Mouse (Mus musculus) stomach, postnatal 0 days (tissue): ENCODE measurements around the gene Plxnd1. TPM values are rescaled to one million over a fixed set of nuclear protein-coding genes. Genes with fewer than 3 reads are reported as not detected.
A peak's percentile ranks its signal among the peaks of the same experiment; 100 is the strongest.

Source experiments
- ATAC-seq: fragments of 200-750 bp; cut with Nextera tagmentation; 2 replicates; pipeline ENCODE4 v1.8.0; 2017; ENCODE audit not compliant: low FRiP score, low TSS enrichment
- DNase-seq: peaks from one replicate; pipeline ENCODE4 v3.0.0-alpha.2; 2016; ENCODE audit warnings: low spot score
- H3K27ac ChIP-seq: fragments of 300-500 bp; sonication (generic); replicated peaks from 2 replicates; pipeline ENCODE4 v1.5.1; 2014; ENCODE audit warnings: mild to moderate bottlenecking, control low read depth
- H3K27me3 ChIP-seq: fragments of 300-500 bp; sonication (generic); 2 replicates; pipeline ENCODE4 v1.6.1; 2014; ENCODE audit warnings: low read length; ENCODE audit not compliant: control insufficient read depth, insufficient read depth
- H3K36me3 ChIP-seq: fragments of 300-500 bp; sonication (generic); 2 replicates; pipeline ENCODE4 v1.6.1; 2014; ENCODE audit warnings: low read length, mixed read lengths; ENCODE audit not compliant: control insufficient read depth, insufficient read depth
- H3K4me1 ChIP-seq: fragments of 300-500 bp; sonication (generic); replicated peaks from 2 replicates; pipeline ENCODE4 v1.6.1; 2014; ENCODE audit warnings: antibody characterized with exemption; ENCODE audit not compliant: control insufficient read depth, insufficient read depth
- H3K4me2 ChIP-seq: fragments of 300-500 bp; sonication (generic); replicated peaks from 2 replicates; pipeline ENCODE4 v1.6.1; 2014; ENCODE audit warnings: low read depth, mild to moderate bottlenecking, control low read depth, moderate library complexity
- H3K4me3 ChIP-seq: fragments of 300-500 bp; sonication (generic); 2 replicates; pipeline ENCODE4 v1.5.1; 2014; ENCODE audit warnings: low read depth, low read length, control low read depth
- H3K9ac ChIP-seq: fragments of 300-500 bp; sonication (generic); 2 replicates; pipeline ENCODE4 v1.6.1; 2014; ENCODE audit warnings: mild to moderate bottlenecking, low read length, control low read depth, mixed read lengths
- H3K9me3 ChIP-seq: fragments of 300-500 bp; sonication (generic); 2 replicates; pipeline ENCODE4 v1.6.1; 2016; ENCODE audit warnings: low read length; ENCODE audit not compliant: control insufficient read depth
- CTCF ChIP-seq: IDR thresholded peaks from 2 replicates; pipeline ENCODE4 v1.5.1; 2016; ENCODE audit warnings: antibody characterized with exemption, low read depth, mild to moderate bottlenecking, moderate library complexity
- EP300 ChIP-seq: optimal IDR thresholded peaks from 2 replicates; pipeline ENCODE3; 2016; ENCODE audit warnings: antibody characterized with exemption
- WGBS: fragments of 180-500 bp; shearing (Covaris S2); extraction: QIAGEN DNeasy Blood & Tissue Kit; methylation state at CpG from one replicate; pipeline ENCODE4 v1.1.7; 2014; 5-methylcytosine and 5-hydroxymethylcytosine counted together
- polyA plus RNA-seq: library from polyadenylated mRNA; unstranded; fragments of >200 nt; fragmentation: Nextera tagmentation; extraction: Ambion mirVana; gene quantifications from 2 replicates; pipeline ENCODE4 v1.2.1, GENCODE M21; 2015

The Plxnd1 gene
- polyA plus RNA-seq, 1 experiment from 2014 or later = 10.4 TPM

GRCm38 (mm10) chr6:115973139-115973875 lies 21.5 kb downstream of the Plxnd1 start:
- DNase-seq = no peak
- H3K27ac ChIP-seq = no peak overlapping the region
- TF ChIP-seq CTCF = no peak
- TF ChIP-seq EP300 = no peak
- no peak overlapping the region for H3K4me3 ChIP-seq
- WGBS = 84% methylated on average over 15 of the region's 15 CpGs
- H3K9me3 ChIP-seq = no peaks in the 10 kb centered on the region
- no peak for ATAC-seq
- H3K4me2 ChIP-seq = no peak overlapping the region
- peaks cover 6% of the 10 kb centered on the region for H3K36me3 ChIP-seq
- H3K4me1 ChIP-seq = peaks cover 2% of the 10 kb centered on the region; the same call in 1 of the 2 replicates
- H3K27me3 ChIP-seq = no peaks in the 10 kb centered on the region
- H3K9ac ChIP-seq = no peak overlapping the region

- Histone ChIP-seq H3K36me3 (peaks cover 2% of the 10 kb centered on the region), H3K4me3 (no peak overlapping the region), H3K9me3 (no peaks in the 10 kb centered on the region), H3K27ac (no peak overlapping the region), H3K4me1 (peaks cover 2% of the 10 kb centered on the region; the same call in 1 of the 2 replicates), H3K4me2 (no peak overlapping the region), H3K27me3 (no peaks in the 10 kb centered on the region), H3K9ac (no peak overlapping the region; the same call in 1 of the 2 replicates)
- 77% methylated on average over 7 of the region's 7 CpGs for WGBS
- DNase-seq (no peak), ATAC-seq (no peak)
- TF ChIP-seq CTCF (no peak), EP300 (no peak)
These were observed 22.6 kb downstream of the Plxnd1 start for GRCm38 (mm10) chr6:115972083-115972764.

- Histone ChIP-seq H3K36me3 (peaks cover 5% of the 10 kb centered on the region), H3K4me2 (no peak overlapping the region), H3K27me3 (no peaks in the 10 kb centered on the region), H3K9me3 (no peaks in the 10 kb centered on the region), H3K4me3 (no peak overlapping the region), H3K9ac (peak overlapping the region; percentile 27; the same call in 1 of the 2 replicates), H3K27ac (no peak overlapping the region), H3K4me1 (peaks cover 2% of the 10 kb centered on the region; the same call in 1 of the 2 replicates)
- DNase-seq (no peak), ATAC-seq (no peak; the same call in 1 of the 2 replicates)
- TF ChIP-seq EP300 = no peak
- no peak for TF ChIP-seq CTCF
- WGBS = 46% methylated on average over 13 of the region's 13 CpGs
These were observed 23.3 kb downstream of the Plxnd1 start for GRCm38 (mm10) chr6:115971273-115972060.

DNA sequence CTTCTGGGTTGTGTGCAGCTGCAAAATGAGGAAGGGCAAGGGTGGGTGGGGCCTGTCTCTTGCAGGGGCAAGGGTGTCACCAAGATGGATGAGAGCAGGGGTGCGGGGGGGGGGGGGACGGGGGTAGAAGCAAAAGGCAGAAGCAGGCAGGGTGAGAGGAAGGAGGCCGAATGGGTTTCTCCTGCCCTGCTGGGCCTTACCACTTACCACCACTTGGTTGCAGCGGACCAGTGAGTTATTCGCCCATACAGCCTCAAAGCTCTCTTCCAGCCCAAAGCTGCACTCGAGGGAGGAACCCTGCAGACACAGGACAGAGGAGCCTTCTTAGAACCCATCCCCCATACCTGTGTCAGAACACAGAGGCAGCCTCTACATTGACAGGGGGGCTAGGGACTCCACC lies 24.9 kb downstream of the Plxnd1 start:
- Histone ChIP-seq H3K4me3 (no peak overlapping the region), H3K4me1 (peaks cover 2% of the 10 kb centered on the region; the same call in 1 of the 2 replicates), H3K27me3 (no peaks in the 10 kb centered on the region), H3K9ac (no peak overlapping the region), H3K9me3 (no peaks in the 10 kb centered on the region), H3K36me3 (peaks cover 11% of the 10 kb centered on the region), H3K27ac (no peak overlapping the region), H3K4me2 (no peak overlapping the region)
- WGBS = 74% methylated on average over 4 of the region's 6 CpGs
- no peak for DNase-seq
- TF ChIP-seq EP300 = no peak
- no peak for TF ChIP-seq CTCF
- ATAC-seq = no peak

GRCm38 (mm10) chr6:115969103-115969502 lies 25.7 kb downstream of the Plxnd1 start:
- no peak for ATAC-seq
- TF ChIP-seq EP300 = no peak
- TF ChIP-seq CTCF = no peak
- 66% methylated on average over 9 of the region's 9 CpGs for WGBS
- Histone ChIP-seq H3K4me2 (no peak overlapping the region), H3K36me3 (peaks cover 11% of the 10 kb centered on the region), H3K27ac (no peak overlapping the region), H3K9me3 (no peaks in the 10 kb centered on the region), H3K9ac (no peak overlapping the region), H3K4me3 (no peak overlapping the region), H3K4me1 (peaks cover 2% of the 10 kb centered on the region; the same call in 1 of the 2 replicates), H3K27me3 (no peaks in the 10 kb centered on the region)
- no peak for DNase-seq
